Mouse (Mus musculus) gastrocnemius, postnatal 36 days (tissue): ENCODE results near the gene Nfasc. TPM values are rescaled to one million over a fixed set of nuclear protein-coding genes. Genes with fewer than 3 reads are reported as not detected.

Experiments used
- DNase-seq, 2 experiments: peaks; one replicate each; pipeline ENCODE4 v3.0.0; 2022
- intact Hi-C: fragments of 180-260 bp; cut with DNase I; formaldehyde crosslinking; loops from one replicate; pipeline ENCODE4 v1.15.1; 2025
- total RNA-seq, 2 experiments: library from RNA; stranded (reverse); gene quantifications; 2 replicates each; pipeline ENCODE4 v1.2.3; 2021

The Nfasc gene
- total RNA-seq, 2 experiments from 2014 or later = 0.23 to 0.74 TPM

GRCm38 (mm10) chr1:132518621-132519020 lies 223.0 kb downstream of the Nfasc start:
- intact Hi-C loops = no loop called here

DNA sequence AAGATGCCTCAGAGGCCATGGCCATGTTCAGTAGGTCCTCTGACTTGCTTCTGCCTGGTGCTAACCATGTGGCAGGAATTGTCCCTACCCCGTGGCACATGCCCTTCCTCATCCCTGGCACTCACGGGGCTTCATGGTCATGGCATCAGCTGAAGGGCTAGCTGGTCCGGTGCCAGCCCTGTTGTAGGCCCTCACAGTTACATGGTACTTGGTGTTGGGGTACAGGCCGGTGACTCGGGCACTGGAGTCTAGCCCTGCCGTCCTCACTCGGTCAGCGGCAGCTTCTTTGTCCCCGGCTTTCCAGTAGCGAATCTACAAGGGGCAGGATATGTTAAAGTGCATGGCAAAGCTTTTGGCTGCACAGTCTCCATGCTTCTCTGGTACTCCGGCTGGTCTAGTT lies 224.8 kb downstream of the Nfasc start:
- intact Hi-C loops = no loop called here
- DNase-seq = no peak

More at GRCm38 (mm10) chr1:132518621-132519020, 223.0 kb downstream of the Nfasc start:
- DNase-seq = no peak

- DNase-seq = no peak
- intact Hi-C loops = no loop called here
These were observed 226.3 kb downstream of the Nfasc start for GRCm38 (mm10) chr1:132515339-132515738.

Other genes starting within 250 kb of the Nfasc start
- gene Tmem81, start 235.6 kb downstream of the Nfasc start, total RNA-seq = 1 to 10 TPM in 1 of 2 experiments, under 1 TPM in 1; 0.82 to 1.3 TPM
- not detected for gene Cntn2, start 198.5 kb downstream of the Nfasc start, total RNA-seq
- under 1 TPM; 0.43 to 0.62 TPM for gene Lrrn2, start 138.5 kb upstream of the Nfasc start, total RNA-seq